Mouse (Mus musculus) small intestine, adult 2 months (tissue): ENCODE data around the gene Rom1. TPM values are rescaled to one million over a fixed set of nuclear protein-coding genes. Genes with fewer than 3 reads are reported as not detected.

Experiments
- H3K27ac ChIP-seq: fragments of 200-500 bp; 2 replicates; pipeline ENCODE4 v1.5.1; 2012; ENCODE audit warnings: low read depth, low read length, control low read depth, inconsistent platforms; ENCODE audit not compliant: insufficient read depth
- H3K27me3 ChIP-seq: fragments of 200-500 bp; 2 replicates; pipeline ENCODE4 v1.6.1; 2012; ENCODE audit warnings: mild to moderate bottlenecking, moderate library complexity, low read length, inconsistent platforms; ENCODE audit not compliant: control insufficient read depth, insufficient read depth
- H3K36me3 ChIP-seq: fragments of 200-500 bp; 2 replicates; pipeline ENCODE4 v1.6.1; 2012; ENCODE audit warnings: mild to moderate bottlenecking, low read length, control low read depth, inconsistent platforms; ENCODE audit not compliant: control insufficient read depth, insufficient read depth
- H3K4me1 ChIP-seq: fragments of 200-500 bp; 2 replicates; pipeline ENCODE4 v1.6.1; 2012; ENCODE audit warnings: low read length, inconsistent platforms, mixed read lengths; ENCODE audit not compliant: control insufficient read depth, insufficient read depth, insufficient read length
- H3K4me3 ChIP-seq: fragments of 200-500 bp; 2 replicates; pipeline ENCODE4 v1.5.1; 2012; ENCODE audit warnings: low read depth, mild to moderate bottlenecking, control low read depth, inconsistent platforms, low read length, moderate library complexity
- CTCF ChIP-seq: fragments of 200-500 bp; IDR thresholded peaks from 2 replicates; pipeline ENCODE4 v1.5.1; 2012; ENCODE audit warnings: low read depth, mild to moderate bottlenecking, control low read depth, inconsistent platforms, low read length, moderate library complexity, mixed read lengths; ENCODE audit not compliant: insufficient replicate concordance, insufficient read length; ENCODE audit errors: extremely low read depth
- POLR2A ChIP-seq: fragments of 200-500 bp; IDR thresholded peaks from 2 replicates; pipeline ENCODE4 v1.6.1; 2012; ENCODE audit warnings: low read depth, mild to moderate bottlenecking, control low read depth, inconsistent platforms, low read length, moderate library complexity
- WGBS: fragments of 180-500 bp; shearing (Covaris S2); methylation state at CpG from one replicate; pipeline ENCODE4 v1.1.7; 2018; 5-methylcytosine and 5-hydroxymethylcytosine counted together
- polyA plus RNA-seq: library from polyadenylated mRNA; depleted of rRNA; stranded (reverse); fragments of >200 nt; gene quantifications from 2 replicates; pipeline ENCODE4 v1.2.3, GENCODE M21; 2012

Rom1 gene
- polyA plus RNA-seq, 1 experiment = 15.1 TPM

DNA sequence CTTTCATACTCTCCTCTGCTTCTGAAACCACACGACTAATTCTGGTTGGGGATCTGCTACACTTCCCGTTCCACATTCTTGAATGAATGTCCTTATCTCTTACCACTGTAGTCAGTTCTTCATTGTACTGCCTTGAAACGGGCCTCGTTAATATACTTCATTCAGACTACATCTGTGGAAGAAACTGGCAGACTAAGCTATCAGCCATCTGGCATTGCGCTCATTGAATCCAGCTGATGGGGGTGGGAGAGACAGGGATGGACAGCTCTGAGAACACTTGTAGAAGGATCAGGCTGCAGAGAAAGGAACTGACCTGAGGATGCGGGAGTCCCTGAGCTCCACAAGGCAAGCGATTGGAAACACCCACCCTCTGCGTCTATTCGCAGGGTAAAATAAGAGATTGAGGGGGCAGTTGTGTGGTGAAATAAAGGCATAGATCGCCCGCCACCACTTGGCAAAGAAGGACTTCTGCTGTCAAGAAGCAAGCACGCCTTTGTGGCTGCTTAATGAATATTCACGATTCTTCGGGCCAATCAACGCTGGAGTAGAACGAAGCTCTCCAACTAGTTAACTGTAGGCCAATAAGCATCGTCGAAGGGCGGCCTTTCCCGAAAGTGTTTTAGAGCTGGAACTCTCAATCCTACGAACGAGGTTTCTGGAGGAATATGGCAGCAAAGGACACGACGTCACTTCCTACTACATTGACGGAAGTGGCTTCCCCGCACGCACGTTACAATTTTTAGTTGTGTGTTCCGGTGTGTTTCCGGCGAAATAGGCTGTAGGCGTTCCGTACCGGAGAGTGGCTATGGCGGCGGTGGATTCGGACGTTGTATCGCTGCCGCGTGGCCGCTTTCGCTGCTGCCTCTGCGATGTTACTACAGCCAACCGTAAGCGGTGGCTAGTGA, 24.2 kb upstream of the Rom1 start, which contains the start of gene Tut1:
Tut1 (plus strand) TSS at position 713 of the 905 bp plus-strand sequence.
- H3K36me3 ChIP-seq = peaks cover 33% of the 10 kb centered on the region
- peaks cover 3% of the 10 kb centered on the region; the same call in 1 of the 2 replicates for H3K4me1 ChIP-seq
- WGBS = 1% methylated on average over 46 of the region's 46 CpGs
- no peak for TF ChIP-seq POLR2A
- TF ChIP-seq CTCF = peak; percentile 16; the same call in 1 of the 2 replicates
- H3K27ac ChIP-seq = peak within 1 kb of the TSS; percentile 75
- no peaks in the 10 kb centered on the region for H3K27me3 ChIP-seq
- H3K4me3 ChIP-seq = peak within 1 kb of the TSS; percentile 83

- H3K27ac ChIP-seq = no peak overlapping the region
- WGBS = 82% methylated on average over 9 of the region's 9 CpGs
- H3K36me3 ChIP-seq = peaks cover 44% of the 10 kb centered on the region
- H3K4me1 ChIP-seq = peaks cover 3% of the 10 kb centered on the region; the same call in 1 of the 2 replicates
- no peak overlapping the region for H3K4me3 ChIP-seq
- no peak for TF ChIP-seq POLR2A
- TF ChIP-seq CTCF = no peak
- no peaks in the 10 kb centered on the region for H3K27me3 ChIP-seq
Measured at GRCm38 (mm10) chr19:8952241-8952640, 23.1 kb upstream of the Rom1 start.

GRCm38 (mm10) chr19:8950190-8950589, 21.0 kb upstream of the Rom1 start:
- H3K27ac ChIP-seq = no peak overlapping the region
- TF ChIP-seq POLR2A = no peak
- TF ChIP-seq CTCF = no peak
- peaks cover 57% of the 10 kb centered on the region for H3K36me3 ChIP-seq
- peaks cover 3% of the 10 kb centered on the region; the same call in 1 of the 2 replicates for H3K4me1 ChIP-seq
- H3K4me3 ChIP-seq = no peak overlapping the region
- no peaks in the 10 kb centered on the region for H3K27me3 ChIP-seq
- WGBS = 84% methylated on average over 5 of the region's 5 CpGs

DNA sequence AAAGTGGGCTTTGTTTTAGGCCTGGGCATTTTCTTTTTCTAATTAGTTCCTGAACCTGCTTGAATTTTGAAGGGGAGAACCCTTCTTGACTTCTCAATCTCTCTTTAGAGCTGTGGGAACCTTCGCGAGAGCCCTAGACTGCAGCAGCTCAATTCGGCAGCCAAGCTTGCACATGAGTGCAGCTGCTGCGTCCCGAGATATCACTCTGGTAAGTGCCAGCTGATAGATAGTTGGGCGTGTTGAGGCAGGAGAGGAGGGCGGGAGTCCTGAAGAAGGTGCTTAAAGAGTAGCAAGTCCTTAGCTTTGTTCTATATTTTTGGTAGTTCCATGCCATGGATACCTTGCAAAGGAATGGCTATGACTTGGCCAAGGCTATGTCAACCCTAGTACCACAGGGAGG, 17.8 kb upstream of the Rom1 start:
- peaks cover 15% of the 10 kb centered on the region for H3K4me1 ChIP-seq
- H3K4me3 ChIP-seq = no peak overlapping the region
- H3K36me3 ChIP-seq = peaks cover 64% of the 10 kb centered on the region
- H3K27me3 ChIP-seq = no peaks in the 10 kb centered on the region
- whole genome bisulfite sequencing = 82% methylated on average over 7 of the region's 7 CpGs
- TF ChIP-seq CTCF (no peak), POLR2A (no peak)
- H3K27ac ChIP-seq = no peak overlapping the region

DNA sequence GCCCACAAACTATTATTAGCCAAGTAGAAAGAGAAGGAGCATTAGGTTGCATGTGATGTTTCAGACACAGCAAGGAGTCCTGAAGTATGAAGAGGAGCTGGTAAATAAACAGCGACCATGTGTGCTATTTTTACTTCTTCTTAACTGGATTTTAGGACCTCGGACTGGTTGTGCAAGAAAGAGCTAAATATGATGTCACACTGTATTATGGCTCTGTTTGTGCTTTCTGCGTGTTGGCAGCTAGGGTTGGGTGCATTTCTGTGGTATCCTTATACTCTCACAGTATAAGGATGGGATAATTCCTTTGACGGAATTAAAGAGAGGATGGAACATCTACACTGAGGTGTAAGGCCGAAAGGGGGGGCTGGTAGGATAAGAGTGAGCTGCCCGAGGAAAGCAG, 16.1 kb upstream of the Rom1 start:
- Histone ChIP-seq H3K36me3 (peaks cover 48% of the 10 kb centered on the region), H3K27me3 (no peaks in the 10 kb centered on the region), H3K4me1 (peaks cover 18% of the 10 kb centered on the region), H3K27ac (peak overlapping the region; percentile 28; the same call in 1 of the 2 replicates), H3K4me3 (no peak overlapping the region)
- no peak for TF ChIP-seq POLR2A
- TF ChIP-seq CTCF = no peak
- 64% methylated on average over 6 of the region's 6 CpGs for WGBS

GRCm38 (mm10) chr19:8944750-8945149, 15.6 kb upstream of the Rom1 start:
- 23% methylated on average over 5 of the region's 5 CpGs for WGBS
- peaks cover 46% of the 10 kb centered on the region for H3K36me3 ChIP-seq
- H3K4me3 ChIP-seq = no peak overlapping the region
- peaks cover 18% of the 10 kb centered on the region for H3K4me1 ChIP-seq
- no peak for TF ChIP-seq CTCF
- H3K27ac ChIP-seq = peak overlapping the region; percentile 17; the same call in 1 of the 2 replicates
- H3K27me3 ChIP-seq = no peaks in the 10 kb centered on the region

GRCm38 (mm10) chr19:8944062-8944461, 14.9 kb upstream of the Rom1 start:
- Histone ChIP-seq H3K4me3 (peak overlapping the region; percentile 8; the same call in 1 of the 2 replicates), H3K4me1 (peaks cover 18% of the 10 kb centered on the region), H3K36me3 (peaks cover 42% of the 10 kb centered on the region), H3K27ac (no peak overlapping the region; the same call in 1 of the 2 replicates), H3K27me3 (no peaks in the 10 kb centered on the region)
- TF ChIP-seq CTCF (no peak), POLR2A (no peak)
- 5% methylated on average over 5 of the region's 5 CpGs for WGBS
